Mouse (Mus musculus) heart, adult 2 months (tissue): ENCODE data around the gene Nceh1.

Source experiments
- CTCF ChIP-seq: fragments of 200-600 bp; IDR thresholded peaks from 2 replicates; pipeline ENCODE4 v1.8.1; 2022; ENCODE audit warnings: antibody characterized with exemption, mild to moderate bottlenecking, moderate library complexity
- POLR2A ChIP-seq: fragments of 200-500 bp; IDR thresholded peaks from 2 replicates; pipeline ENCODE4 v1.6.1; 2011; ENCODE audit warnings: mild to moderate bottlenecking, low read depth, low read length, control low read depth; ENCODE audit not compliant: insufficient read depth

GRCm38 (mm10) chr3:27183601-27184175 lies 923 bp downstream of the Nceh1 start:
- TF ChIP-seq POLR2A = 0 out of 2 replicates have a peak, but pooled peaks have one; percentile 32
- TF ChIP-seq CTCF = peak; percentile 15; the same call in 1 of the 2 replicates
